Mouse (Mus musculus): ENCODE results near the gene Slc22a13. TPM values are rescaled to one million over a fixed set of nuclear protein-coding genes. Genes with fewer than 3 reads are reported as not detected.

Slc22a13 gene
- polyA plus RNA-seq, 1 experiment from 2014 or later: not detected

DNA sequence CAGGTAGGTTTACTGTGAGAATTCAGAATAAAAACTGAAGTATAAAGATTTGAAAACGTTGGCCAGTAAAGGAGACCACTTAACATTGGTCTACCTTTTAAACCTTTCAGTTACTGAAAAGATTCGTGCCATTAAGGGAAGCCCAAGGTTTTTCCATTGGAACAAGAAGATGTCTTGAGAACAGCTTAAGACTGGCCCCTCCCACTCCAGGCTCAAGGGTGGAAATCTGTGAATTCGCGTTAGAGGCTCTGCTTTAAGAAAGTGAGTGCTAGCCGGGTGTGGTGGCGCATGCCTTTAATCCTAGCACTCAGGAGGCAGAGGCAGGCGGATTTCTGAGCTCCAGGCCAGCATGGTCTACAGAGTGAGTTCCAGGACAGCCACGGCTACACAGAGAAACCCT, 4.1 kb upstream of the Slc22a13 start:
- Histone ChIP-seq H3K4me3 (ENCODE audit: low read depth, low read length) (no peak overlapping the region), H3K27me3 (ENCODE audit: control insufficient read depth, insufficient read depth, low read length) (no peaks in the 10 kb centered on the region)
- WGBS: 77% methylated on average over 8 of the region's 8 CpGs

DNA sequence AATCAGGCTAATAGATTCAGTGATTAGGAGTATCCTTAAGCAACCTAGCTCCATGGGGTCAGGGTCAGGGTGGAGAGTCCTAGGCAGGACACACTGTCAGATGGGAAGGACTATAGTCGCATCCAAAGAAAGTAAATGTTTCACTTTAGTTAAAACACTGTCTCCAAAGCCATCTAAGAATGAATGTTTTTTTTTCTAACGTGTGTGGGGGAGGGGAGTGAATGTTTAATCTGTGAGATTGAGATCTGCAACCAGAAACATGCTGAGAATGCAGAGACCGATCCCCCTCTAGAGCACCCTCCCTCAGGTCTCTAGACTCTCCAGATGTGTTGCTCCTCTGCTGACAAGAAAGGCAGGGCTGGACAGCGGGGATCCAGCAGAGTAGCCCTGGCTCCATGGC, 1.8 kb downstream of the Slc22a13 start:
- H3K4me2 ChIP-seq (replicated peaks; ENCODE audit: low read depth, low read length): no peak overlapping the region
- no peak overlapping the region for H3K4me3 ChIP-seq (ENCODE audit: low read depth, low read length)
- H3K27ac ChIP-seq (ENCODE audit: low read length): no peak overlapping the region
- ATAC-seq (ENCODE audit: insufficient number of reproducible peaks, insufficient read depth, low FRiP score, low read depth): no peak
- H3K9ac ChIP-seq (replicated peaks; ENCODE audit: low read depth, low read length): no peak overlapping the region
- H3K27me3 ChIP-seq (ENCODE audit: control insufficient read depth, insufficient read depth, low read length): no peaks in the 10 kb centered on the region
- no peaks in the 10 kb centered on the region for H3K4me1 ChIP-seq (ENCODE audit: control insufficient read depth, insufficient read depth, low read length)
- no peaks in the 10 kb centered on the region for H3K36me3 ChIP-seq (ENCODE audit: control insufficient read depth, insufficient read depth, low read length)
- H3K9me3 ChIP-seq (ENCODE audit: control insufficient read depth, low read depth, low read length): peaks cover 3% of the 10 kb centered on the region; the same call in 1 of the 2 replicates
- WGBS: 55% methylated on average over 4 of the region's 4 CpGs

More for the DNA sequence above, 4.1 kb upstream of the Slc22a13 start:
- Histone ChIP-seq H3K4me2 (replicated peaks; ENCODE audit: low read depth, low read length) (no peak overlapping the region), H3K27ac (ENCODE audit: low read length) (no peak overlapping the region), H3K36me3 (ENCODE audit: control insufficient read depth, insufficient read depth, low read length) (no peaks in the 10 kb centered on the region), H3K9me3 (ENCODE audit: control insufficient read depth, low read depth, low read length) (no peaks in the 10 kb centered on the region), H3K9ac (replicated peaks; ENCODE audit: low read depth, low read length) (no peak overlapping the region), H3K4me1 (ENCODE audit: control insufficient read depth, insufficient read depth, low read length) (no peaks in the 10 kb centered on the region)
- ATAC-seq (ENCODE audit: insufficient number of reproducible peaks, insufficient read depth, low FRiP score, low read depth): no peak

DNA sequence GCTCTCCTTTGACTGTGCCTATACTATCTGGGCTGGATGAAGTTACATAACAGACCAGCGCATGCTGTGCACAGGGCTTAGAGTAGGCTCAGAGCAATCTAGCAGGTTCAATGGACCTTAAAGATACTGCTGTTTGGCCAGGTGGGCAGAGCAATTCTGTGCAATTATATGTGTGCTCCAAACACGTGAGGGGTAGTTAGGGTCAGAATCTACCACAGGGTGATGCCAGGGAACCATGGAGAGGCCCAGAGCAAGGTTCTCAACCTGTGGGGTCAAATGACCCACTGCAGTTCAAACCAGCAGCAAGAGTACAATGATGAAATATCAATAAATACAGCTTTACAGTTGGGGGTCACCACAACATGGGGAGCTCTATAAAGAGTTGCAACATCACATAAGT, 2.2 kb downstream of the Slc22a13 start:
- no peak overlapping the region for H3K9ac ChIP-seq (replicated peaks; ENCODE audit: low read depth, low read length)
- H3K4me3 ChIP-seq (ENCODE audit: low read depth, low read length): no peak overlapping the region
- peaks cover 3% of the 10 kb centered on the region; the same call in 1 of the 2 replicates for H3K9me3 ChIP-seq (ENCODE audit: control insufficient read depth, low read depth, low read length)
- no peaks in the 10 kb centered on the region for H3K27me3 ChIP-seq (ENCODE audit: control insufficient read depth, insufficient read depth, low read length)
- H3K4me2 ChIP-seq (replicated peaks; ENCODE audit: low read depth, low read length): no peak overlapping the region
- WGBS: 79% methylated on average over 2 of the region's 2 CpGs
- no peak overlapping the region for H3K27ac ChIP-seq (ENCODE audit: low read length)
- no peaks in the 10 kb centered on the region for H3K4me1 ChIP-seq (ENCODE audit: control insufficient read depth, insufficient read depth, low read length)
- no peak for ATAC-seq (ENCODE audit: insufficient number of reproducible peaks, insufficient read depth, low FRiP score, low read depth)
- H3K36me3 ChIP-seq (ENCODE audit: control insufficient read depth, insufficient read depth, low read length): no peaks in the 10 kb centered on the region

DNA sequence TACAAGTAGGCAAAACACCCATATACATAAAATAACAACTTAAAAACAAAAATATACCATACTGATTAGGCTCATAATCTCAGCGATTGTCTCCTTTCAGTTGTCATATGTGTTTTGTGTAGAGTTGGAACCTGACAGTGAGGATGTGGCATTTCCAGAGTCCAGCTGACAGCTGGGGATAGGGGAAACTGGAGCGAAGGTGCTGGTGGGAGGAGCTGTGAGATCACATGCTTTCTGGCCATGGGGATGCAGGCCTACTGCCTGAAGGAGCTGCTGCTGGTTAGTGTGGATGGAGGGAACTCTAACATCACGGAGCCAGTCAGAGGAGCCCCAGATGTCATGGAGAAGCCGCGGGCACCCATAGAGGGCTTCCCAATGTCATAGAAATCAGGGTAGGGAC, 3.1 kb downstream of the Slc22a13 start:
- ATAC-seq (ENCODE audit: insufficient number of reproducible peaks, insufficient read depth, low FRiP score, low read depth): no peak
- Histone ChIP-seq H3K4me2 (replicated peaks; ENCODE audit: low read depth, low read length) (no peak overlapping the region), H3K36me3 (ENCODE audit: control insufficient read depth, insufficient read depth, low read length) (no peaks in the 10 kb centered on the region), H3K4me3 (ENCODE audit: low read depth, low read length) (no peak overlapping the region), H3K27ac (ENCODE audit: low read length) (no peak overlapping the region), H3K27me3 (ENCODE audit: control insufficient read depth, insufficient read depth, low read length) (no peaks in the 10 kb centered on the region), H3K4me1 (ENCODE audit: control insufficient read depth, insufficient read depth, low read length) (no peaks in the 10 kb centered on the region), H3K9ac (replicated peaks; ENCODE audit: low read depth, low read length) (no peak overlapping the region), H3K9me3 (ENCODE audit: control insufficient read depth, low read depth, low read length) (peaks cover 3% of the 10 kb centered on the region; the same call in 1 of the 2 replicates)
- 89% methylated on average over 5 of the region's 5 CpGs for WGBS

DNA sequence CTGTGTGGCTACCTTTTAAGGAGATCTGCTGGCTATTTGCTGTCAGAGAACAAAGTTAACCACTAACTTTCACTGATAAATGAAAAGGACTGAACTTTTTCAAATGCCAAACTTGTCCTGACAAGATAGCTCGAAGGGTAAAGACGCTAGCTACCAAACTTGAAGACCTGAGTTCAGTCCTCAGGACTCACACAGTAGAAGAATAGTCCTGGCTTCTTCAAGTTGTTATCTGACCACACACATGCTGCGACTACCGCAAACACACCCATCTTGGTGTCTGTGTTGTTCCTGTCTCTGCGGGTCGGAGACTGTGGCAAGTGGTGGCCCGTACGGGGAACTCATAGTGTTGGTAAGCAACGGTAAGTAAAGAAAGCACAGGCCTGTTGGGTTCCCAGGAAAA, 5.3 kb downstream of the Slc22a13 start:
- Histone ChIP-seq H3K4me3 (ENCODE audit: low read depth, low read length) (no peak overlapping the region), H3K36me3 (ENCODE audit: control insufficient read depth, insufficient read depth, low read length) (no peaks in the 10 kb centered on the region), H3K9me3 (ENCODE audit: control insufficient read depth, low read depth, low read length) (peaks cover 3% of the 10 kb centered on the region; the same call in 1 of the 2 replicates), H3K9ac (replicated peaks; ENCODE audit: low read depth, low read length) (no peak overlapping the region), H3K4me1 (ENCODE audit: control insufficient read depth, insufficient read depth, low read length) (no peaks in the 10 kb centered on the region), H3K27ac (ENCODE audit: low read length) (no peak overlapping the region), H3K27me3 (ENCODE audit: control insufficient read depth, insufficient read depth, low read length) (no peaks in the 10 kb centered on the region), H3K4me2 (replicated peaks; ENCODE audit: low read depth, low read length) (no peak overlapping the region)
- ATAC-seq (ENCODE audit: insufficient number of reproducible peaks, insufficient read depth, low FRiP score, low read depth): no peak
- 97% methylated on average over 9 of the region's 9 CpGs for WGBS

DNA sequence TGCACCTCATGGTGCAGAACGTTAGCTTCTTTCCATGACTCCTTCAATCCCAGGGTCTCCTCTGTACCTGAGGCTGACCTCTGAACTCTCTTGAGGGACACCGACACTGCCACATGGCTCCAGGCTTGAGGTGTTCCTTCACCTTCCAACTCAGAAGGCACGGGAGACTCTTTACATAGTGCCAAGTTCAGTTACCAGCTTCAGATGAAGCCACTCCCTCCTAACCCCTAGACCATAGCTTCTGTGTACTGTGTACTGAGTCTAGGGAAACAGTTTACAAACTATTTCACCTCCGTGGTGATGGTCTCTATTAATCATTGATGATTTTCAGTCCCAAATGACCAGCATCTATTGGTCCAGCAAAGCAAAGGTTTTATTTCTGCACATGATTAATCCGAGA, 7.2 kb downstream of the Slc22a13 start:
- H3K9ac ChIP-seq (replicated peaks; ENCODE audit: low read depth, low read length): no peak overlapping the region
- H3K4me1 ChIP-seq (ENCODE audit: control insufficient read depth, insufficient read depth, low read length): no peaks in the 10 kb centered on the region
- H3K36me3 ChIP-seq (ENCODE audit: control insufficient read depth, insufficient read depth, low read length): no peaks in the 10 kb centered on the region
- H3K4me2 ChIP-seq (replicated peaks; ENCODE audit: low read depth, low read length): no peak overlapping the region
- WGBS: 85% methylated on average over 5 of the region's 5 CpGs
- H3K9me3 ChIP-seq (ENCODE audit: control insufficient read depth, low read depth, low read length): peaks cover 3% of the 10 kb centered on the region; the same call in 1 of the 2 replicates
- H3K27me3 ChIP-seq (ENCODE audit: control insufficient read depth, insufficient read depth, low read length): no peaks in the 10 kb centered on the region
- ATAC-seq (ENCODE audit: insufficient number of reproducible peaks, insufficient read depth, low FRiP score, low read depth): no peak
- no peak overlapping the region for H3K27ac ChIP-seq (ENCODE audit: low read length)
- H3K4me3 ChIP-seq (ENCODE audit: low read depth, low read length): no peak overlapping the region

DNA sequence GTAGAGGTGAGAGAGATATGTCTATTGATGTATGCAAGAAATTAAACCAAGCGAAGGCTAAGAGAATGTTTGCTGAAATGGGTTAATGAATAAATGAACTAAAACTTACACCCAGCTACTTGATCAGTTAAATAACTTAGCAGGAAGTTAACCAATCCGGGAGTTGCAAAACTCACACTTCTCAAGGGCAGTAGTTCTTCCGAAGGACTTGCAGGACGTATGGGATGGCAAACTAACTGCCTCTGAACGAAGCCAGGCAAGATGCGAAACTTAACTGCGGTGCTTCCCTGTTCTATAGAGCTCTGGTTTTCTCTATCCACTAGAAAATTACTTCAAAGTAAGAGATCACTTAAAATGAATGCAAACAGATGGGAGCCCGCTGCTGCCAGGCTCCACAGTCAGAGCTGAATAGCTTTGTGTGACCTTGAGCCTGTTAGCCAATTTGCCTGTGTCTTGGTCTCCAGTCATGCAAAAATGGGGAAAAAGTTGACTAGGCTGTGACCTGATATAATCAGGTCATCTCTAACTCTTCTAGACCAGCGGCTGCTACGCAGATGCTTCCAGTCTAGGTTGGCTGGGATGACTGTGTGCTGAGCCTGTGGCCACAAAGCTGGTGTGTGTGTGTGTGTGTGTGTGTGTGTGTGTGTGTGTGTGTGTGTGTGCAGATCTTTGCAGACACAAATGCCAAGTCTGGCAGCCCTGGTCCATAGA, 9.6 kb downstream of the Slc22a13 start:
- ATAC-seq (ENCODE audit: insufficient number of reproducible peaks, insufficient read depth, low FRiP score, low read depth): no peak
- H3K9me3 ChIP-seq (ENCODE audit: control insufficient read depth, low read depth, low read length): peaks cover 1% of the 10 kb centered on the region; the same call in 1 of the 2 replicates
- no peaks in the 10 kb centered on the region for H3K27me3 ChIP-seq (ENCODE audit: control insufficient read depth, insufficient read depth, low read length)
- H3K4me1 ChIP-seq (ENCODE audit: control insufficient read depth, insufficient read depth, low read length): no peaks in the 10 kb centered on the region
- H3K9ac ChIP-seq (replicated peaks; ENCODE audit: low read depth, low read length): no peak overlapping the region
- H3K4me3 ChIP-seq (ENCODE audit: low read depth, low read length): no peak overlapping the region
- no peak overlapping the region for H3K4me2 ChIP-seq (replicated peaks; ENCODE audit: low read depth, low read length)
- no peak overlapping the region for H3K27ac ChIP-seq (ENCODE audit: low read length)
- WGBS: 77% methylated on average over 10 of the region's 10 CpGs
- no peaks in the 10 kb centered on the region for H3K36me3 ChIP-seq (ENCODE audit: control insufficient read depth, insufficient read depth, low read length)

DNA sequence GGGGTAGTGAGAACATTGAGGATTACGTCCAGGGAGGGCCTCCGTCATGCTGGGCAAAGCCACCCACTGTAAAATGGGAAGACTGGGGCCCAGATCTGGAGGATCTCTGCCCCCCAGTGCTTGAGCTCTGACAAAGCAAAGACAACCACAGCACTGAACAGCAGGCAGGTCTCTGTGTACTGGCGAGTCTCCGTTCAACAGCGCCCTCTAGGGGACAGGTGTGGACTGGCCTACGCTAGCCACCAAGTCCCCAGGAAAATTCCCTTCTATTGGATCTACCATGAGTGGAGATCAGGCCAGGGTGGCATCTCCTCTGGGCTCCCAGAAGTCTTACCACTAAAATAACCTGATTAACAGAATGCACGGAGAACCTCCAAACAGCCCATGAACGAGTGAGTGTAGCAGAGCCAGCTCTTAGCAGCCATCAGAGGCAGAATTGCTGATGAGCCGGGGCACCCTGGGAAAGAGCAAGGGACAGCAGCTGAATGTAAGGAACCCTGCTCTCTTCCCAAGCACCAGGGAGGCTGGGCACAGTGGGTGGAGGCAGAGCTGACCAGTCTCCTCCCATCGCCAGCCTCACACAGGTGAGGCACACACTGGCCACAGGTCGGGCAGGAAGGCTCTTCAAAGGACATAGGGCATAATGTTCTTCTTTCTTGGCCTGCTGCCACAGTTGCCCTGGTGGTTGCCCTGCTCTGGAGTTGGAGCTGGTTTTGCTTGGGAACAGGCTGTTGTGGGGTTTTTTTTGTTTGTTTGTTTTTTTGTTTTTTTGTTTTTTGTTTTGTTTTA, 16.5 kb downstream of the Slc22a13 start:
- Histone ChIP-seq H3K27ac (ENCODE audit: low read length) (no peak overlapping the region), H3K9ac (replicated peaks; ENCODE audit: low read depth, low read length) (no peak overlapping the region), H3K4me3 (ENCODE audit: low read depth, low read length) (no peak overlapping the region), H3K9me3 (ENCODE audit: control insufficient read depth, low read depth, low read length) (no peaks in the 10 kb centered on the region), H3K36me3 (ENCODE audit: control insufficient read depth, insufficient read depth, low read length) (no peaks in the 10 kb centered on the region), H3K4me2 (replicated peaks; ENCODE audit: low read depth, low read length) (no peak overlapping the region), H3K4me1 (ENCODE audit: control insufficient read depth, insufficient read depth, low read length) (no peaks in the 10 kb centered on the region), H3K27me3 (ENCODE audit: control insufficient read depth, insufficient read depth, low read length) (no peaks in the 10 kb centered on the region)
- ATAC-seq (ENCODE audit: insufficient number of reproducible peaks, insufficient read depth, low FRiP score, low read depth): no peak
- 33% methylated on average over 11 of the region's 11 CpGs for WGBS
